Mouse (Mus musculus) right cerebral cortex, adult 18-20 months (tissue): ENCODE measurements around the gene Cd300a.
A peak's percentile ranks its signal among the peaks of the same experiment; 100 is the strongest.
"Not testable (repeated sequence)": the region's sequence is repeated elsewhere in the genome, so short reads cannot be mapped to it uniquely, and the experiment has no call there.

Experiments used
- DNase-seq: peaks from one replicate; pipeline ENCODE4 v3.0.0; 2022; ENCODE audit warnings: mixed read lengths

The Cd300a gene

DNA sequence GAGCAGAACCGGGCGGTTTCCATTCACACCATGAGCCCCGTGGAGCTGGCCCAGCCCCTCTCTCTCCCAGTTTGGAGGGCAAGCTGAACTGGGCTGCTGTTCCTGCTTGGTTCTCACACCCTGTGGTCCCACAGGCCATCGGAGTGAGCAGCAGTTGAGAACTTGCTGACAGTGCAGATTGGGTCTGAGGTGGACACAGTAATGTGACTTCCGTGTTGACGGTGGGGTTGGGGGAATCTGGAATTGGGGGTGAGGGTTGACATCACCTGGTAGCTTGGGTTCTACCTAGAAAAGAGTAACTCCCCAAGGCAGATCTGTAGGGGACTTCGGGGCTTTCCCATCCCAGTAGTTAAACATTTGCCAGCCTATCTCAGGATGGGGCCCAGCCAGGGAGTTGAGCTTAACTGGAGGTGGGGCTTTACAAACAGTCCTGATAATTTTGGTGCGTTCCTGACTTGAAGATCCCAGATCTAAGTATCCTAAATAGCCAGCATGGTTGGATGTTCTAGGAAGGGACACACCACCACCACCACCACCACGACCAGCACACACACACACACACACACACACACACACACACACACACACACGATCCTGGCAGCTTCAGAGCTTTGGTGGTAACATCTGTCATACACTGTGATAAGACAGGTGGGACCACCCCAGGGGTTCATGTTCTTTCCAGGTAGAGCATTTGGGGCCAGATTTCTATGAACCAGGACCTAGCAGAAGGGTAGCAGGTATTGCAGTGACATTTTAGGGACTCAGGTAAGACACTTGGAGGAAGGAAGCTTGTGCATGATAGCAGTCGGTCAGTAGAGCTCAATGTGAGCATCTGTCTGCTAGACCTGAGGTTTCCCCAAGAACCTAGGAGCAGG is 22.2 kb upstream of the Cd300a start:
- DNase-seq = no peak

- DNase-seq = no peak
Measured at GRCm38 (mm10) chr11:114868280-114868679, 21.6 kb upstream of the Cd300a start.

DNA sequence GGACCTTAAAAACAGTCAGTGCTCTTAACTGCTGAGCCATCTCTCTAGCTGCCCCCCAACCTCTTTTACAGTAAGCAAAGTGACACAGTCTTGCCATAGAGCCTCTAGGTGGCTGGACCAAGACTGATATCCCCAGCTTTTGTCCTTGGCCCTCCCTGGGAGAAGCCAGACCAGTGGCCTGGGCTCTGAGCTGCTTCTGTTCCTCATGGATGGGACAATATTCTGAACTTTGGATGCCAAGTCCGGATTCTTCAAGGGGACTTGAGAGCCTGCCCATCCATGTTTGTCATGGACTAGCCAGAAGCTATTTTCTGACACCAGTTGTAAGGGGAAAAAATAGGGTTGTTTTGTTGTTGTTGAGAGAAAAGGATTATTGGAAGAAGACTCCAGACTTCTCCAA is 20.1 kb upstream of the Cd300a start:
- no peak for DNase-seq

GRCm38 (mm10) chr11:114871540-114871939 is 18.3 kb upstream of the Cd300a start:
- no peak for DNase-seq

DNA sequence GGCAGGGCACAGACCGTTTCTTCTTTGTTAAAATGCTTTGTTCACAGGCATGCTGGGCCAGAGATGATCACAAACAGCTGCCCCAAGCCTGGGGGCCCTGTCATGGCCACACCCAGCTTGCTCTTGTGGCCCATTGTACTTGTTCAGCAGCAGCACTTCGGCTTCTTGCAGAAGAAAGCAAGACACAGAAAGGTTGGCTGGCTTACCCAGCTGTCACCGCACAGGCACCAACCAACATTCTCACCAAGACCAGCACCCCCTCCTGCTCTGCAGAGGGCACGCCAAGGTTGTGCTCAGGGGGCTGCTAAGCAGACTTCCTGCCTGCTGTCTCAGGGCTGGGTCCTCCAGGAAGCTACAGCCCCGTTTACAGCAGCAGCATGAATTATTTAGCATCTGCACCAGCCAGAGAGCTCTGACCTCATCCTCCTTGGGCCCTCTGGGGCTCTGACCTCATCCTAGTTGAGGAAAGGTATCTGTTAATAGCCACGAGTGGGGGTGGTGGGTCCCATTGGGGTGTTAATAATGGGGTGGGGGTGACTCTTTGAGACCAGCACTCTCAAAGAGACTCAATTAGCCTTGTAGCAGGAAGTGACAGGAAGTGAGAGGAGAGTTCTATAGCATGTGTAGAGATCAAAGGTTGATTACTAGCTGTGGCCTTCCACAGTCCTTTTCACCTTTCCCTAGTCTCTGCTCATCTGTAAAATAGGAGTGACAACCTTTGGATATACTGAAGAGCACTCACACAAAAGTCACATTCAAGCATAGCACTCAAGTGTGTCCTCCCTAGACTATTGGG is 16.6 kb upstream of the Cd300a start:
- DNase-seq = no peak

- DNase-seq = no peak
Measured at GRCm38 (mm10) chr11:114874226-114875145, 15.4 kb upstream of the Cd300a start.

GRCm38 (mm10) chr11:114875301-114875801 is 14.5 kb upstream of the Cd300a start:
- DNase-seq = no peak

GRCm38 (mm10) chr11:114876176-114876575 is 13.7 kb upstream of the Cd300a start:
- no peak for DNase-seq

GRCm38 (mm10) chr11:114876621-114877020 is 13.2 kb upstream of the Cd300a start:
- no peak for DNase-seq

GRCm38 (mm10) chr11:114877145-114877544 is 12.7 kb upstream of the Cd300a start:
- peak; percentile 23 for DNase-seq

DNA sequence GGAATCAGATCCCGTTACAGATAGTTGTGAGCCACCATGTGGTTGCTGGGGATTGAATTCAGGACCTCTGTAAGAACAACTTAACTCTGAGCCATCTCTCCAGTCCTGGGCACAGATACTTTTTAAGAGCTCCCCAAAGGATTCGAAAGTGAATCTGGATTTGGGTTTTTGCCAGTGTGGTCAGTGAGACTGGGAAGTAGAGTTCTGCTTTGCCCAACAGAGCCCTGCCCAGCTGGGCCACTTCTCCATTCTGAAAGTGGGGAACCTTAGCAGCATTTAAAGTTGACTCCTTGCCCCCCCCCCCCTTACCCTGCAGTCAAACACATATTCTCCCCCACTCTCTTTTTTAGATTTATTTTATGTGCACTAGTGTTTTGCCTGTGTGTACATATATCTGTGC is 10.2 kb upstream of the Cd300a start:
- DNase-seq = no peak

DNA sequence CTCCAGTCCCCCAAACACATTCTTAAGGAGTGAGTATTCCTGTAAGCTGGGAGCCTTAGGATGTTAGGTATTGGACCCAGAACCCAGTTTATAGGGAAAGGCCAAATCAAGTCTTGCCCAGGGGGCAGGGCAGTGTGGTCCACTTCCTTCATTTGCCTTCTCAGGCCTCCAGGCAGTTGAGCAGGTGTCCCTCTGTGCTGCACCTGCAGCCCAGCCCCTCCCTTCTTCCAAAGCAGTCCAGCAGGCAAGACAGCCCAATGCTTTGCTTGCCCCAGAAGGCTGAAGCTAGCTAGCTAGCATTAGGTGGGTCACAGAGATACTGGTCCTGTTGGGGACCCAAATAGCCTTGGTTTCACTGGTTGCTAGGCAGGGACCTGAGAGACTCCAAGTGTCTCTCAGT is 9.7 kb upstream of the Cd300a start:
- no peak for DNase-seq

DNA sequence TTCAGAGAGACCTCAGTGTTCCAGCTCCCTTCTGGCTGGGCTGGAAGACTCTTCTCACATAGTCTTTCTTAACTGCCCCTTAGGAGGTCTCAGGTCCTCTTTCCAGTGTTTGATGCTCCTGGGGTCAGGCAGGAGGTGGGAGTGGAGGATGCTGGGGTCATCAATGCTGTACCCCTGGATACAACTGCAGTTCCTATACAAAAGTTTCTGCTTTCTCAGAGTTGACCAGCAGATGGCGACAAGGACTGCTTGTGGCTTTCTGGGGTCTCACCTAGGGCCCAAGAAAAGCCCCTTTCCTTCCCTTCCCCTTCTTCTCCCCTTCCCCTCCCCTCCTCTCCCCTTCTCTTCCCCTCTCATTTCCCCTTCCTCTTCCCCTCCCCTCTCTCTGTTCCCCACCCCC is 9.3 kb upstream of the Cd300a start:
- DNase-seq = no peak

DNA sequence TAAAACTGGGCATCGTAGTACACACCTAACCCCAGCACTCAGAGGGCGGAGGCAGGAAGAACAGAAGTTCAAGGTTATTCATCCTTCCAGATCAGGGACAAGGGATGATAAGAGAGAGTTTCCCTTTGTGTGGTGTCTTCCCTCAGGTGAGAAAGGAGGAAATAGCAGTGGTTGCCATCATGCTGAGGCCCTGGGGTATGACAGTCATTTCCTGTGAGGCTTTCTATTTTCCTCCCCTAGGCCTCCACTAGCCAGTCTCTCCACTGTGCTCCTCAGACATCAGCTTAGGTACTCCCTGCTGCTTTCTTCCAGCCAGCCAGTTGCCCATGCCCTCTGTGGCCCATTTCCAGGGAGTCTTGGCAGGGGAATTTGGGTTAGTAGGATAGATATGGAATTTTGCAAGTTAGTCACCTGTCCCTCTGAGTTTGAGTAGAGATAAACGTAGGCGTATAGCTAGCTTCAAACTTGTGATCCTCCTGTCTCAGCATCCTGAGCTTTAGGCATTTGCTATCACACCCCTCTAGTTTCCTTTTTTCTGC is 6.5 kb upstream of the Cd300a start:
- DNase-seq = no peak

DNA sequence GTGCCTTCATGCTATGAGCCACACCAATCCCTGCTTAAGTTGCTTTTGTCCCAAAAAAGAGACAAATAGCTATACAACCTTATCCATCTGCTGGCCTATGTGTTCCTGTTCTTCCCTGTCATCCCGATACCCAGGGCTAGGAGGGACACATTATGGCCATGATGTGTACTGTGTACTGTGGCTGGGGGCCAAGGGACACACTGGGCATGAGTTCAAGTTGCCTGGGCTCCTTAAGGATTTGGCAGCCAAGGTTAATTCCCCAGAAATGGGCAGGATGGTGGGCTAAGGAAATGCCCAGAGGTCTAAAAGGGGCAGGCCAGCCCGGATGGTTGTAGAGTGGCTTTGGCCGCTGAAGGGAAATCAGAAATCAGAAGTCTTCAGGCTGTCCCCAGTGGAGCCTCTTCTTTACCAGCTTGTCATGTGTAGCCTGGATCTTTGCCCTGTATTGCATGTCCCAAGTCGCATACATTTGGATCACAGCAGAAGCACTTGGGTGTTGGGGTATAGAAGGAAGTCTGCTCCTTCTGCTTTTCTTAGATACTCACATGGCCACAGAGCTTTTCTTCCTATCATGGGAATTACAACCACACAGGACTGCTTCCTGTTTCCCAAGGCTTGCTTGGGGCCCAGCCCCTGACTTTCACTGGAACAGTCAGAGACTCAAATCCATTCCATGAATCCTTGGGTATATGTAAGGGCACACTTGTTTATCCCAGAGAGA is 5.3 kb upstream of the Cd300a start:
- DNase-seq = no peak

DNA sequence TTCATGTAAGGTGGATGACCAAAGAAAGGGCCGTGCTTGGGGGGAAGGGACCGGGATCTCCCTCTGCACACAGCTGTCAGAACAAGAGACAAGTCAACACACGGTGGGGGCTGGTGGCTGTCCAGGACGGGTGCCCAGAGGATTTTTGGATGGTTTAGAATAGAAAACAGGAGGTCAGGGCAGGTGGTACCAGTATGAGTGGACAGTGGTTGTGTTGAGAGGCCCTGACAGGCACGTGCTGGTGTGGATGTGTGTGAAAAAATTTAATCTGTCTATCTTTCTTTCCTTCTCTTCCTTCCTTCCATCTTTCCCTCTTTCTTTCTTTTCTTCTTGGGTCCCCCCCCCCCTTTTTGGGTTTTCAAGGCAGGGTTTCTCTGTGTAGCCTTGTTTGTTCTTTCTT is 701 bp downstream of the Cd300a start:
- no peak for DNase-seq

- no peak for DNase-seq
Measured at GRCm38 (mm10) chr11:114896085-114896484, 6.2 kb downstream of the Cd300a start.

DNA sequence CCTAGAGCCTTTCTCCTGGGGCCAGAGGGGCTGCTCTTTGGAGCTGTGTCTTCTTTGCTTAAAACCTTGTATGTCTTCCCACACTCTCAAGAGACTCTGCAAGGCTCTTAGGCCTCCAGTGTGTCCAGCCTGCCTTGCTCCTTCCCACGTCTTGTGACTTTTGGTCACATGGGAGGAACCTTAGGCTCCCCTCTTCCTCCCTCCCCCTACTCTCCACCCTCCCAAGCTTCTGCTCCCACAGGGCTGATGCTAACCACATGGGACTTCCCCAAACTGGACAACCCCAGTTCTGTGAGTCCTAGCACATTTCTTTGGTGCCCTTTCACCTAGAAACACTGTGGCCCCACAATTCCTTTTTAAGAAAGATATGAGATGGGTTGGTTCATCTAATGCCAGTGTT is 8.2 kb downstream of the Cd300a start:
- no peak for DNase-seq

- DNase-seq = no peak
Measured at GRCm38 (mm10) chr11:114903224-114903623, 13.4 kb downstream of the Cd300a start.

DNA sequence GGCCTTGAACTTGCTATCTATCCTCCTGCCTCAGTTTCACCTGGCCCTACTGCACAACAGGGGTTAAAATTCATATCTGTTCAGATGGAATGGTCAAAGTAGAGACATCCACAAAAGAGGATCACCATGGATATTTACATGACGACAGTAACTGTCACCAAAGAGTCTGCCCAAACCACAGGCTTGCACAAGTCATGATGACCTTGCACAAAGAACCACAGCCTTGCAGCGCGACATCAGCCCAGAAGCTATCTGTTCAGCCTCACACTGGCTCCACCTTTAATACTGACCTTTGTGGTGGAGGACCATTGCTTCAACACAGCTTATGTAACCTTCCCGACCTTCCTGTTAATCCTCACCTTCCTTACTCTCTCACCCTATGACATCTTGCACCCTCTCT is 17.7 kb downstream of the Cd300a start:
- DNase-seq = no peak

- no peak for DNase-seq
Measured at GRCm38 (mm10) chr11:114908086-114908485, 18.2 kb downstream of the Cd300a start.

- DNase-seq = not testable (repeated sequence)
Measured at GRCm38 (mm10) chr11:114909538-114909937, 19.7 kb downstream of the Cd300a start.
